In the genomic region with DNA sequence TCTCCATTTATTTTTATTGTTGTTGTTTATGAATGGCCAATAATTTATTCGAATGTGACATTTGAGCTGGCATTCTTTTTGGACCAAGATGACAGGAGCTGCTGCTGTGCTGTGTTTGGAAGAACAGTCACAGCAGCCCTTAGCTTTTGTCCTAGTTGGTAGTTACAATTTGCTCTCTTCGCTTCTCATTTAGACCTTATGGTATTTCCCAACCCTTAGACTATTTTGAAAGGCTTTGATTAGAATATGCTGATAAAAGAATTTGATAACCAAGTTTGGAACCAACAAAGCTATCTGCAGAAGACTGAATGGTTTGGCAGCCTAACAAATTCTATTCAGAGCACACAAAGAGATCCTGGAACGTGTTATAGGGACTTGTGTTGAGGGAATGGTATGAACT, we compare ENCODE assay signal across 19 mouse cellular contexts. TPM values are rescaled to one million over a fixed set of nuclear protein-coding genes. Genes with fewer than 3 reads are reported as not detected.
"Had no signal": no experiment of that assay in that cellular context is flagged by ENCODE, and none has a peak within 500 bp of the region (broad histone marks: within the 10 kb centered on the region; RNA-seq: fewer than 3 reads in every experiment).

No protein-coding gene starts in this region.

- H3K4me2 ChIP-seq: kidney, embryonic 15.5 days; liver, embryonic 13.5 days; lung, embryonic 14.5 days; midbrain, embryonic 12.5 days; midbrain, embryonic 15.5 days; neural tube, embryonic 12.5 days; neural tube, embryonic 15.5 days; stomach, embryonic 15.5 days had no signal

- H3K4me3 ChIP-seq: kidney, embryonic 15.5 days; left cerebral cortex, adult 2 months; liver, embryonic 13.5 days; midbrain, embryonic 12.5 days; midbrain, embryonic 15.5 days; neural tube, embryonic 12.5 days; neural tube, embryonic 15.5 days; stomach, embryonic 15.5 days had no signal

- ATAC-seq: lung, postnatal 0 days; midbrain, embryonic 15.5 days had no signal

- H3K36me3 ChIP-seq: kidney, embryonic 15.5 days; liver, embryonic 13.5 days; midbrain, embryonic 12.5 days; midbrain, embryonic 15.5 days; neural tube, embryonic 12.5 days; neural tube, embryonic 15.5 days; stomach, embryonic 15.5 days had no signal

- DNase-seq: kidney, postnatal 10 days; kidney, postnatal 36 days; layer of hippocampus, postnatal 36 days; liver, embryonic 13.5 days; lung, embryonic 14.5 days; right cerebral cortex, adult 18-20 months; right cerebral cortex, postnatal 14 days; right cerebral cortex, postnatal 4 days; thymus, postnatal 25 days had no signal

- H3K27me3 ChIP-seq: kidney, embryonic 15.5 days; liver, embryonic 13.5 days; midbrain, embryonic 15.5 days; neural tube, embryonic 12.5 days; neural tube, embryonic 15.5 days; stomach, embryonic 15.5 days had no signal

- H3K27ac ChIP-seq: kidney, embryonic 15.5 days; left cerebral cortex, adult 2 months; liver, embryonic 13.5 days; macrophage; midbrain, embryonic 12.5 days; midbrain, embryonic 15.5 days; neural tube, embryonic 12.5 days; neural tube, embryonic 15.5 days; stomach, embryonic 15.5 days had no signal

- H3K9ac ChIP-seq: kidney, embryonic 15.5 days; liver, embryonic 13.5 days; lung, embryonic 14.5 days; midbrain, embryonic 12.5 days; midbrain, embryonic 15.5 days; neural tube, embryonic 12.5 days; neural tube, embryonic 15.5 days; stomach, embryonic 15.5 days had no signal

- H3K4me1 ChIP-seq: kidney, embryonic 15.5 days; liver, embryonic 13.5 days; midbrain, embryonic 15.5 days; neural tube, embryonic 12.5 days; stomach, embryonic 15.5 days had no signal

- H3K9me3 ChIP-seq: kidney, embryonic 15.5 days; liver, embryonic 13.5 days; midbrain, embryonic 12.5 days; midbrain, embryonic 15.5 days; neural tube, embryonic 12.5 days; neural tube, embryonic 15.5 days; stomach, embryonic 15.5 days had no signal

RNA-seq across cellular contexts. Expression of a gene that starts 40.6 kb away (rescaled TPM):
- total RNA-seq: megakaryocyte, adult 5-6 weeks had no signal
- polyA plus RNA-seq: macrophage had no signal
